Comparison of ENCODE assay signal across 8 mouse cellular contexts in genomic region chr16:38903020-38903419, GRCm38 (mm10). TPM values are rescaled to one million over a fixed set of nuclear protein-coding genes. Genes with fewer than 3 reads are reported as not detected.
DNase-seq lines count a peak whose midpoint lies in the region; ATAC-seq and TF ChIP-seq lines count a peak whose summit lies in the region.
"Had no signal": no experiment of that assay in that cellular context is flagged by ENCODE, and none has a peak within 500 bp of the region (broad histone marks: within the 10 kb centered on the region; RNA-seq: fewer than 3 reads in every experiment).

No protein-coding gene starts in this region.

- no peak for TF ChIP-seq CTCF in midbrain, postnatal 0 days (IDR thresholded peaks at IDR 0.05)

- H3K4me1 ChIP-seq in kidney, embryonic 16.5 days (ENCODE audit: insufficient read depth, low read length) = no peaks in the 10 kb centered on the region
- H3K4me1 ChIP-seq in embryonic facial prominence, embryonic 15.5 days = no peaks in the 10 kb centered on the region
- H3K4me1 ChIP-seq in hindbrain, embryonic 13.5 days (replicated peaks) = peaks cover 11% of the 10 kb centered on the region; the same call in 1 of the 2 replicates
- H3K4me1 ChIP-seq in midbrain, postnatal 0 days (ENCODE audit: insufficient read depth, low read length) = no peaks in the 10 kb centered on the region

- H3K4me2 ChIP-seq in kidney, embryonic 16.5 days (replicated peaks; ENCODE audit: low read depth, low read length) = peak overlapping the region; percentile 84
- peak overlapping the region; percentile 97; the same call in 1 of the 2 replicates for H3K4me2 ChIP-seq in embryonic facial prominence, embryonic 15.5 days (replicated peaks)
- peak overlapping the region; percentile 87 for H3K4me2 ChIP-seq in hindbrain, embryonic 13.5 days
- H3K4me2 ChIP-seq in midbrain, postnatal 0 days (ENCODE audit: low read depth, low read length, poor library complexity, severe bottlenecking) = peak overlapping the region; percentile 89

- H3K36me3 ChIP-seq in kidney, embryonic 16.5 days (ENCODE audit: insufficient read depth, low read length) = no peaks in the 10 kb centered on the region
- no peaks in the 10 kb centered on the region for H3K36me3 ChIP-seq in embryonic facial prominence, embryonic 15.5 days
- no peaks in the 10 kb centered on the region for H3K36me3 ChIP-seq in hindbrain, embryonic 13.5 days
- H3K36me3 ChIP-seq in midbrain, postnatal 0 days (ENCODE audit: insufficient read depth, low read length) = no peaks in the 10 kb centered on the region
- H3K36me3 ChIP-seq: G1E had no signal

- 38% methylated on average over 4 of the region's 4 CpGs for WGBS in kidney, embryonic 16.5 days
- 44% methylated on average over 4 of the region's 4 CpGs for WGBS in embryonic facial prominence, embryonic 15.5 days
- 29% methylated on average over 4 of the region's 4 CpGs for WGBS in hindbrain, embryonic 13.5 days
- 40% methylated on average over 4 of the region's 4 CpGs for WGBS in midbrain, postnatal 0 days

- H3K27me3 ChIP-seq in kidney, embryonic 16.5 days (ENCODE audit: insufficient read depth, low read length) = peaks cover 38% of the 10 kb centered on the region
- peaks cover 42% of the 10 kb centered on the region for H3K27me3 ChIP-seq in embryonic facial prominence, embryonic 15.5 days
- peaks cover 16% of the 10 kb centered on the region for H3K27me3 ChIP-seq in hindbrain, embryonic 13.5 days
- no peaks in the 10 kb centered on the region for H3K27me3 ChIP-seq in midbrain, postnatal 0 days (ENCODE audit: insufficient read depth, low read length)

- no peak for ATAC-seq in kidney, embryonic 16.5 days (ENCODE audit: low FRiP score, low TSS enrichment)
- ATAC-seq in embryonic facial prominence, embryonic 15.5 days (ENCODE audit: insufficient number of reproducible peaks, low FRiP score, low TSS enrichment, low read depth) = no peak
- no peak for ATAC-seq in hindbrain, embryonic 13.5 days (ENCODE audit: low FRiP score)
- no peak for ATAC-seq in midbrain, postnatal 0 days (ENCODE audit: low FRiP score)

- H3K9ac ChIP-seq in kidney, embryonic 16.5 days (replicated peaks; ENCODE audit: low read length) = no peak overlapping the region
- no peak overlapping the region for H3K9ac ChIP-seq in embryonic facial prominence, embryonic 15.5 days
- H3K9ac ChIP-seq in hindbrain, embryonic 13.5 days = no peak overlapping the region
- H3K9ac ChIP-seq in midbrain, postnatal 0 days (replicated peaks; ENCODE audit: low read length, poor library complexity, severe bottlenecking) = no peak overlapping the region

- no peak overlapping the region for H3K27ac ChIP-seq in kidney, embryonic 16.5 days (ENCODE audit: low read length)
- no peak overlapping the region for H3K27ac ChIP-seq in embryonic facial prominence, embryonic 15.5 days (replicated peaks)
- no peak overlapping the region for H3K27ac ChIP-seq in hindbrain, embryonic 13.5 days
- no peak overlapping the region for H3K27ac ChIP-seq in midbrain, postnatal 0 days (ENCODE audit: low read depth, low read length)

- peak overlapping the region; percentile 16; the same call in 1 of the 2 replicates for H3K4me3 ChIP-seq in kidney, embryonic 16.5 days (ENCODE audit: low read length)
- H3K4me3 ChIP-seq in embryonic facial prominence, embryonic 15.5 days (replicated peaks) = 0 out of 2 replicates have a peak overlapping the region, but pooled peaks have one; percentile 67
- H3K4me3 ChIP-seq in hindbrain, embryonic 13.5 days = peak overlapping the region; percentile 79
- peak overlapping the region; percentile 68 for H3K4me3 ChIP-seq in midbrain, postnatal 0 days (ENCODE audit: low read depth, low read length)

- H3K9me3 ChIP-seq in kidney, embryonic 16.5 days (ENCODE audit: low read length) = no peaks in the 10 kb centered on the region
- H3K9me3 ChIP-seq in embryonic facial prominence, embryonic 15.5 days (replicated peaks) = no peaks in the 10 kb centered on the region
- no peaks in the 10 kb centered on the region for H3K9me3 ChIP-seq in hindbrain, embryonic 13.5 days
- no peaks in the 10 kb centered on the region for H3K9me3 ChIP-seq in midbrain, postnatal 0 days (ENCODE audit: low read length)

- DNase-seq in kidney, adult 11 months = no peak
- peak; percentile 32 for DNase-seq in midbrain, postnatal 0 days (ENCODE audit: low spot score)
- DNase-seq in layer of hippocampus, adult 9-11 months = no peak
- no peak for DNase-seq in spleen, postnatal 36 days (ENCODE audit: low spot score in 2 of 2)

RNA-seq across cellular contexts. Expression of gene Igsf11, which starts 10.5 kb away (rescaled TPM):
- 2.6 and 2.9 TPM in 2 replicates for polyA plus RNA-seq in kidney, embryonic 16.5 days (2015; fragmentation: Nextera tagmentation; extraction: Ambion mirVana)
- polyA plus RNA-seq in embryonic facial prominence, embryonic 15.5 days (2015; fragmentation: Nextera tagmentation; extraction: Ambion mirVana) = 0.66 and 0.87 TPM in 2 replicates
- 3.5 and 4.5 TPM in 2 replicates for polyA plus RNA-seq in hindbrain, embryonic 13.5 days (2015; fragmentation: Nextera tagmentation; extraction: Ambion mirVana)
- total RNA-seq in midbrain, postnatal 0 days (2014; rRNA removed) = 13.0 and 18.7 TPM in 2 replicates
- polyA plus RNA-seq in midbrain, postnatal 0 days (2015; fragmentation: Nextera tagmentation; extraction: Ambion mirVana) = 3.1 TPM in 2 replicates
- polyA plus RNA-seq: G1E had no signal

Comparison
In these comparisons a context has a peak if more than half of its experiments do, and no peak if none do; other contexts are left out.
1. H3K4me3 ChIP-seq: peak in every context shown above with its lines; median percentile 79 in hindbrain, embryonic 13.5 days; 68 in midbrain, postnatal 0 days; 67 in embryonic facial prominence, embryonic 15.5 days; 16 in kidney, embryonic 16.5 days.